Mouse (Mus musculus) cerebellum, adult 2 months (tissue): Measurements from ENCODE around the gene Inpp5b. TPM values are rescaled to one million over a fixed set of nuclear protein-coding genes. Genes with fewer than 3 reads are reported as not detected.
A peak's percentile ranks its signal among the peaks of the same experiment; 100 is the strongest.

ENCODE experiments used
- DNase-seq, 2 experiments: peaks; one replicate each; pipeline ENCODE4 v3.0.0; 2021
- H3K27ac ChIP-seq: fragments of 200-500 bp; 2 replicates; pipeline ENCODE4 v1.5.1; 2012; ENCODE audit warnings: low read length, control low read depth, inconsistent platforms; ENCODE audit not compliant: insufficient read depth
- H3K27me3 ChIP-seq: fragments of 200-500 bp; 2 replicates; pipeline ENCODE4 v1.6.1; 2012; ENCODE audit warnings: inconsistent platforms, mild to moderate bottlenecking, low read length, moderate library complexity; ENCODE audit not compliant: control insufficient read depth, insufficient read depth
- H3K4me1 ChIP-seq: fragments of 200-500 bp; 2 replicates; pipeline ENCODE4 v1.6.1; 2011; ENCODE audit warnings: low read length; ENCODE audit not compliant: control insufficient read depth, insufficient read depth
- H3K4me3 ChIP-seq: fragments of 200-500 bp; replicated peaks from 2 replicates; pipeline ENCODE3; 2011; ENCODE audit warnings: mild to moderate bottlenecking, low read depth, low read length, control low read depth; ENCODE audit not compliant: insufficient read depth
- CTCF ChIP-seq: fragments of 200-500 bp; IDR thresholded peaks from 2 replicates; pipeline ENCODE4 v1.5.1; 2011; ENCODE audit warnings: low read depth, mild to moderate bottlenecking, control low read depth, low read length, moderate library complexity, borderline replicate concordance; ENCODE audit not compliant: insufficient read depth
- POLR2A ChIP-seq: fragments of 200-500 bp; IDR thresholded peaks from 2 replicates; pipeline ENCODE4 v1.6.1; 2011; ENCODE audit warnings: low read length, control low read depth, borderline replicate concordance; ENCODE audit not compliant: insufficient read depth
- WGBS: fragments of 180-500 bp; shearing (Covaris S2); methylation state at CpG from one replicate; pipeline ENCODE4 v1.1.7; 2018; 5-methylcytosine and 5-hydroxymethylcytosine counted together
- polyA plus RNA-seq: library from polyadenylated mRNA; depleted of rRNA; stranded (reverse); fragments of >200 nt; gene quantifications from 2 replicates; pipeline ENCODE4 v1.2.3, GENCODE M21; 2012

The Inpp5b gene
- polyA plus RNA-seq, 1 experiment, result 92.4 TPM

- no peak for TF ChIP-seq CTCF
- no peak for TF ChIP-seq POLR2A
- WGBS, result 17% methylated on average over 23 of the region's 23 CpGs
- Histone ChIP-seq H3K27me3 (no peaks in the 10 kb centered on the region), H3K4me3 (peak overlapping the region; percentile 31), H3K4me1 (peaks cover 26% of the 10 kb centered on the region), H3K27ac (peak overlapping the region; percentile 17)
- DNase-seq, result peak; percentile 40 to 52
Observed at GRCm38 (mm10) chr4:124765802-124766565, 24.3 kb downstream of the Inpp5b start.

DNA sequence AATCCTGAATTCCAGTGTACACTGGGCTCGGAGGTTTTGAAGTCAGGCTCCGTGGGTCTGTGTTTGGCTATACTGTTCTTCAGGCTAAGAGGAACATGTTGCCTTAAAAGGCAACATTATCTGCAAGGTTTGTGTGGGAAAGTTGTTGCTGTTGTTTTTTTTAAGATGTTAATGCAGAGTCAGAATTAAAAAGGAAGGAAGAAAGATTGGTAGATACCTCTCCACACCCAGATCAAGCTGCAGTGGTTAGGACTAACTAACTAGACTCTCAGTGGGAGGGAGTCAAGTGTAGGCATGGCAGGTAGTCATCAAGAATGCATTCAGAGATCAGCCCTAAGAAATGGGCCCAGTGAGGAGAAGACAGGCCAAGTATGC, 24.9 kb downstream of the Inpp5b start:
- no peak for TF ChIP-seq CTCF
- TF ChIP-seq POLR2A, result no peak
- DNase-seq, result no peak
- no peaks in the 10 kb centered on the region for H3K27me3 ChIP-seq
- WGBS, result 58% methylated on average over 2 of the region's 2 CpGs
- H3K4me1 ChIP-seq, result peaks cover 29% of the 10 kb centered on the region
- H3K4me3 ChIP-seq, result no peak overlapping the region
- peak overlapping the region; percentile 17; the same call in 1 of the 2 replicates for H3K27ac ChIP-seq

DNA sequence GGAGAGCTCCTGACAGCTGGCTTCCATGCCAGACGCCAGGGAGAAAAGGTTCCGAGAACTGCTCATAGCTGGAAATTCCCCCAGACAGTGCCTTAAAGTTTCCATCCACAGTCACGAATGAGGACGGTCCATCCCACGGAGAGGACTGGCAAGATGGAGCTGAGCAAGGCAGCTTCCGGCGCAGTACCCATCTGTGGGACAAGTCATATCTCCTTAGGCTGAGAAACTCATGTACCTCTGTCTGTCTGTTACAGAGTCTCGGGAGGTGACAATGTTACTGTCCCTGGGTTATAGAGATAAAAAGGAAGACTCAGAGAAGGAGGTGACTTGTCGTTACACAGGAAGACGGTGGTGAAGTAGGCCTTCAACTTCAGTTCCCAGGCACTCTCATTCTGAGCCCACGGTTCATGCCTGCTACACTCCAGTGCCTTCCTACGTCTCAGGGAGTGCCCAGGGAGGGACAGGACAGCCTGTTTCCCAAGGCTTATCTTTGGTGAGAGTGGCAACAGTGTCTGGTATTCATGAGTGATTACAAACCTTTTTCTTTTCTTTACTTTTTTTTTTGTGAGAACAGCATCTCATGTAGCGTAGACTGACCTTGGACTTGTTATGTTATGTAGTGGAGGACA, 27.4 kb downstream of the Inpp5b start:
- H3K27ac ChIP-seq, result no peak overlapping the region
- DNase-seq, result no peak
- 86% methylated on average over 13 of the region's 13 CpGs for WGBS

DNA sequence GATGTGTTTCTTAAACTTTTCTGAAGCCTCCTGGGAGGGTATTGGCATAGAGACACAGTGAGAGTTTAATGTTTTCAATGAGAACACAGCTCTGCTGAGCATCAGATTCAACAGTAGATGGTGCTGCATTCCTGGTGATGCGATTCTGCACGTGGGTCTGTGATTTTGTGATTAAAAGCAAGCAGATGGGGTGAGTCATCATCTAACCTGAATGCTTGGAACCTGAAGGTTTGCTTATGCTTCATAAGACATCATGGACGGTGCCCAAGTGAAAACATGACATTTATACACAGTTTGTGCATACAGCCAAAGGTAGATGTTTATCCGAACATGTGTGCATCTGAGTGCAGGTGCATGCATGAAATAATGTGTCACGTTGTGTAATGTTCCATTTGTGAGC, 29.0 kb downstream of the Inpp5b start:
- Histone ChIP-seq H3K27ac (peak overlapping the region; percentile 79), H3K4me1 (peaks cover 24% of the 10 kb centered on the region), H3K27me3 (no peaks in the 10 kb centered on the region), H3K4me3 (no peak overlapping the region)
- WGBS, result 13% methylated on average over 5 of the region's 5 CpGs
- peak; percentile 60 to 87 for DNase-seq
- TF ChIP-seq POLR2A, result no peak
- peak; percentile 61 for TF ChIP-seq CTCF

More for the DNA sequence above, 27.4 kb downstream of the Inpp5b start:
- H3K4me3 ChIP-seq, result no peak overlapping the region
- H3K27me3 ChIP-seq, result no peaks in the 10 kb centered on the region
- TF ChIP-seq POLR2A, result no peak
- no peak for TF ChIP-seq CTCF
- H3K4me1 ChIP-seq, result peaks cover 29% of the 10 kb centered on the region

DNA sequence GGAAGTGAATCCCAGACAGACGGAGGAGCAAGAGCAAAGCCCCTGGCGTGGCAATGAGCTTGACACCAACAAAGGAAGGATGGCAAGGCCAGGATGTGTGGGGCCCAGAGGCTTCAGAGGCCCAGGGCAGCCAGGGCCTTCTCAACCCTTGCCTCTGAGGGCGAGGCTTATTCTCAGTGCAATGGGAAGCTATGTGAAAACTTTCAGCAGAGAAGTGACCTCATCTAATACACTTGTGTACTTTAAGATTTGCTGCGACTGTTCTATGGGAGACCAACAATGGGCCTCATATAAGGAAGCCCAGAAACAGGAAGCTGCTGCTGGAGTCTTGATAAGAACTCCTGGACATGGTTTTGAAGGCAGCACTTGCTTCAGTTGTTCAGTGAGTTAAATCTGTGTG, 30.5 kb downstream of the Inpp5b start:
- TF ChIP-seq CTCF (no peak), POLR2A (no peak)
- no peak for DNase-seq
- Histone ChIP-seq H3K27ac (peak overlapping the region; percentile 42; the same call in 1 of the 2 replicates), H3K4me1 (peaks cover 15% of the 10 kb centered on the region), H3K4me3 (no peak overlapping the region), H3K27me3 (no peaks in the 10 kb centered on the region)
- WGBS, result 68% methylated on average over 4 of the region's 4 CpGs

GRCm38 (mm10) chr4:124773449-124773848, 31.8 kb downstream of the Inpp5b start:
- no peaks in the 10 kb centered on the region for H3K27me3 ChIP-seq
- DNase-seq, result no peak
- WGBS, result 80% methylated on average over 2 of the region's 2 CpGs
- peaks cover 10% of the 10 kb centered on the region; the same call in 1 of the 2 replicates for H3K4me1 ChIP-seq
- no peak overlapping the region for H3K4me3 ChIP-seq
- H3K27ac ChIP-seq, result no peak overlapping the region
- TF ChIP-seq POLR2A (no peak), CTCF (no peak)

- peaks cover 10% of the 10 kb centered on the region; the same call in 1 of the 2 replicates for H3K4me1 ChIP-seq
- no peak overlapping the region for H3K4me3 ChIP-seq
- no peak for DNase-seq
- TF ChIP-seq CTCF (no peak), POLR2A (no peak)
- H3K27me3 ChIP-seq, result no peaks in the 10 kb centered on the region
- 96% methylated on average over 6 of the region's 6 CpGs for WGBS
- no peak overlapping the region for H3K27ac ChIP-seq
Observed at GRCm38 (mm10) chr4:124773995-124774394, 32.3 kb downstream of the Inpp5b start.

DNA sequence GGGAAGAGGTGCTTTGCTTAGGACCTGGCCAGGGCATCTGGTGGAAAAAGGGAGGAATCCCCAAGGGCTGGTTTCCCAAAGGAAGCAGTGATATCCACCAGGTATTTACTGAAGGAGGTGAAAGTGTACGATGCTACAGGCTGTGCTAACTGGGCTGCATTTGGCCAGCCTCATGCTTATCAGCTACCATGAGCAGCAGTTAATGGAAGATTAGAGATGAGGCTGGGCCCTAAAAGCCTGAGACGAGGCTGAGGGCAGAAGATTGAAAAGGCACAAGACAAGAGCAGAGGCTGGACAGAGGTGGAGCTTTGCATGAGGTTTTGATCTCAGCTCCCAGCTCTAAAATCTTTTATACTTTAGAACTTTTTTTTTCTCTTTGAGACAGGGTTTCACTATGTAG, 32.8 kb downstream of the Inpp5b start:
- Histone ChIP-seq H3K27me3 (no peaks in the 10 kb centered on the region), H3K4me3 (no peak overlapping the region), H3K27ac (no peak overlapping the region), H3K4me1 (peaks cover 10% of the 10 kb centered on the region; the same call in 1 of the 2 replicates)
- WGBS, result 78% methylated on average over 2 of the region's 2 CpGs
- TF ChIP-seq CTCF (no peak), POLR2A (no peak)
- no peak for DNase-seq
